Mouse (Mus musculus): Measurements from ENCODE around the gene Mylk. TPM values are rescaled to one million over a fixed set of nuclear protein-coding genes. Genes with fewer than 3 reads are reported as not detected.
"Not testable (repeated sequence)": the region's sequence is repeated elsewhere in the genome, so short reads cannot be mapped to it uniquely, and the experiment has no call there.

The Mylk gene
- polyA plus RNA-seq, 1 experiment from 2014 or later, result 4.1 TPM

DNA sequence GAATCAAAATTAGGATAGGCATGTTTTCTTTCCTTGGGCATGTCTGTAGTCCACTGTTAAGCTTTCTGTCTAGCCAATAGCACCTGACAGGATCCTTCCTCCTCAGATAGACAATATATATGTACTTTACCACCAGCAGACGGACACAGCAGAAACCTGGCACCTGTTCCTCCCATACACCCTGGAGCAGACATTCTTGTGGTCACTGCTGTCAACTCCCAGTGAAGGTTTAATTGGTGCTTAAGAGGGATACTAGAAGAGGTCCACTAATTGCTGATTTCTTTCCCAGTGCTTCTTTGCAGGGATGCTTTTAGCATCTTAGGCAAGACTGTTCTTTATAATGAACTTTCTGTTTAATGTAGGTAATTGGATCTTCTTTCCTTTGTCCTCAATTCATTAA is 37.4 kb downstream of the Mylk start:
- WGBS, result 49% methylated on average over 1 of the region's 1 CpGs
- no peaks in the 10 kb centered on the region for H3K36me3 ChIP-seq (replicated peaks)

GRCm38 (mm10) chr16:34783536-34783935 is 38.5 kb downstream of the Mylk start:
- no peaks in the 10 kb centered on the region for H3K36me3 ChIP-seq (replicated peaks)
- H3K4me2 ChIP-seq, result no peak overlapping the region
- H3K27me3 ChIP-seq (replicated peaks), result no peaks in the 10 kb centered on the region
- no peak overlapping the region for H3K27ac ChIP-seq
- no peaks in the 10 kb centered on the region for H3K4me1 ChIP-seq
- ATAC-seq (replicated peaks), result no peak
- 90% methylated on average over 5 of the region's 5 CpGs for WGBS
- no peak overlapping the region for H3K4me3 ChIP-seq
- H3K9ac ChIP-seq, result no peak overlapping the region
- no peaks in the 10 kb centered on the region; the same call in 1 of the 2 replicates for H3K9me3 ChIP-seq

More for the DNA sequence above, 37.4 kb downstream of the Mylk start:
- Histone ChIP-seq H3K4me2 (no peak overlapping the region), H3K9me3 (no peaks in the 10 kb centered on the region; the same call in 1 of the 2 replicates), H3K4me3 (no peak overlapping the region), H3K27me3 (replicated peaks) (no peaks in the 10 kb centered on the region), H3K27ac (no peak overlapping the region), H3K4me1 (no peaks in the 10 kb centered on the region), H3K9ac (no peak overlapping the region)
- no peak for ATAC-seq (replicated peaks)

DNA sequence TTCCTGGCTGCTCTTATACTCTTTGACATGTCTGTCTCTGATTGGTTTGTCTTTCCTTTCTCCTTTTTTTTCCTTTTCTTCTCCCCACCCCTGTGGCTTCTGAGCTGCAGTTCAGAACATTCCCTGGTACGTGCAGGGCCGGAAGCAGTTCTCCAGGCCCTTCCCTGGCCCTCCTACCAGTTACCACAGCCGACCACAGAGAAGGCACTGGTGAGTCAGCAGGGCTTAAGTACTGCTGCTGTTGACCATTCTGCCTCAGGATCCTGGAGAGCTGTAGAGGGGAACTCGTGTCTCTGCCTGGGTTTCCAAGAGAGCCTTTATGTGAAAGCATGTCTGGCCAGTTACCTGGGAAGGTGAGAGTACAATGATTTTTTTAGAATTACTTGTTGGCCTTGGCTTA is 39.7 kb downstream of the Mylk start:
- Histone ChIP-seq H3K9me3 (no peaks in the 10 kb centered on the region), H3K9ac (no peak overlapping the region), H3K27me3 (replicated peaks) (no peaks in the 10 kb centered on the region), H3K27ac (no peak overlapping the region), H3K4me3 (no peak overlapping the region), H3K4me1 (no peaks in the 10 kb centered on the region), H3K4me2 (no peak overlapping the region), H3K36me3 (replicated peaks) (no peaks in the 10 kb centered on the region)
- ATAC-seq (replicated peaks), result no peak
- 78% methylated on average over 4 of the region's 4 CpGs for WGBS

GRCm38 (mm10) chr16:34792555-34792954 is 47.5 kb downstream of the Mylk start:
- Histone ChIP-seq H3K36me3 (replicated peaks) (no peaks in the 10 kb centered on the region), H3K9ac (no peak overlapping the region), H3K4me1 (no peaks in the 10 kb centered on the region), H3K9me3 (no peaks in the 10 kb centered on the region), H3K27ac (no peak overlapping the region), H3K27me3 (replicated peaks) (no peaks in the 10 kb centered on the region), H3K4me2 (no peak overlapping the region), H3K4me3 (no peak overlapping the region)
- no peak for ATAC-seq (replicated peaks)
- 67% methylated on average over 1 of the region's 1 CpGs for WGBS

DNA sequence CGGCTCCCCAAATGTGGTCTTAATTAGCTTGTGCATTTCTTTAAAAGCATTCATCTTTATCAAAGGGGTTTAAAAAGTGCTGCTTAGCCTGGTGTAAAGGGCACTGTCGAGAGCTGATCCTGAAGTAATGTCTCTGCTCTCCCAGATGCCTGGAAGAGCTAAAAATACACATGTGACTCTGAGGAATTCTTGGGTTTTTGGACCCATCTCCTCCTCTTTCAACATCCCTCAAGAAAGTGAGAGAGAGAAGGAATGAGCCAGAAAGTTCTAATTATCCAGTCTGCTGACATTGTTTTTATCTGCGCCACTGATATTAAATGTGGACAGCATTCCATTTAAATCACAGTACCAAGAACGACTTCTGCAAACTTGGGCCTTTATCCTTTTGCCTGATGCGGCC is 48.0 kb downstream of the Mylk start:
- ATAC-seq (replicated peaks), result no peak
- Histone ChIP-seq H3K4me3 (no peak overlapping the region), H3K9me3 (no peaks in the 10 kb centered on the region), H3K27ac (no peak overlapping the region), H3K4me2 (no peak overlapping the region), H3K9ac (no peak overlapping the region), H3K36me3 (replicated peaks) (no peaks in the 10 kb centered on the region), H3K27me3 (replicated peaks) (no peaks in the 10 kb centered on the region), H3K4me1 (no peaks in the 10 kb centered on the region)
- 59% methylated on average over 5 of the region's 5 CpGs for WGBS

GRCm38 (mm10) chr16:34801222-34801621 is 56.2 kb downstream of the Mylk start:
- no peaks in the 10 kb centered on the region for H3K9me3 ChIP-seq
- 83% methylated on average over 5 of the region's 5 CpGs for WGBS
- no peak overlapping the region for H3K4me3 ChIP-seq

DNA sequence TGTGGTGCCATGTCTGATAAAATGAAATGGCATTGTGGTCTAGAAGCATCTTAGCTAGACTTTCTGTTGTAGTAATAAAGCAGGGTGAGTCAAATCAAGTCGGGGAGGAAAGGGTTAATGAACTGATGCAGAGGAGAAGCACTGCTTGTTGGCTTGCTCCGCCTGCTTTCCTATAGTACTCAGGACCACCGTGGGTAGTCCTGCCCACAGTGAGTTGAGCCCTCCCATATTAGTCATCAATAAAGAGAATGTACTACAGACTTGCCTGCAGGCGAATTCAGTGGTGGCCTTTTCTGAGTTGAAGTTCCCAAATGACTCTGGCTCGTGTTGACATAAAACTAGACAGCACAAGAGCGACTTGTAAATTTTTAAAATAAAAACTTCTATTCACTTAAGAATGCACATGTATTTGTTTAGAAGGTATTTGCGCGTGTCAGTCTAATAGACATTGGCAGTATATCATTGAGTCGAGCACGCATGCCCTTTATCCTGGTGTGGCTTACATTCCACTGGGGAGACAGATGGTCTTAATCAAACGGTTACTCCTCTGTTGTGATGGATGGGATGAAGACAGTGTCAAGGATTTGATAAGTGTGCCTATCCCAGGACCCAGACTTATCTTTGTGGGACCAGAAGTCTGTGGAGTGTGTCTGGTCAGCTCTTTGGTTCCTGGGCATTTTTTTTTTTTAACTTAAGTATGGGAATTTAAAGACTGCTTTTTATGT is 59.4 kb downstream of the Mylk start:
- ATAC-seq (replicated peaks), result no peak
- Histone ChIP-seq H3K4me2 (no peak overlapping the region), H3K27ac (no peak overlapping the region), H3K4me3 (no peak overlapping the region), H3K4me1 (peaks cover 15% of the 10 kb centered on the region; the same call in 1 of the 2 replicates), H3K36me3 (replicated peaks) (no peaks in the 10 kb centered on the region), H3K9ac (no peak overlapping the region), H3K27me3 (replicated peaks) (no peaks in the 10 kb centered on the region), H3K9me3 (no peaks in the 10 kb centered on the region)
- WGBS, result 62% methylated on average over 11 of the region's 11 CpGs

More at GRCm38 (mm10) chr16:34801222-34801621, 56.2 kb downstream of the Mylk start:
- Histone ChIP-seq H3K4me1 (no peaks in the 10 kb centered on the region), H3K36me3 (replicated peaks) (no peaks in the 10 kb centered on the region), H3K27ac (no peak overlapping the region), H3K27me3 (replicated peaks) (no peaks in the 10 kb centered on the region), H3K9ac (no peak overlapping the region), H3K4me2 (no peak overlapping the region)
- ATAC-seq (replicated peaks), result no peak

- no peaks in the 10 kb centered on the region for H3K27me3 ChIP-seq (replicated peaks)
- peak overlapping the region; percentile 25 for H3K4me2 ChIP-seq
- H3K9ac ChIP-seq, result no peak overlapping the region
- no peak overlapping the region for H3K27ac ChIP-seq
- no peaks in the 10 kb centered on the region for H3K9me3 ChIP-seq
- H3K36me3 ChIP-seq (replicated peaks), result no peaks in the 10 kb centered on the region
- no peak overlapping the region for H3K4me3 ChIP-seq
- H3K4me1 ChIP-seq, result peaks cover 15% of the 10 kb centered on the region; the same call in 1 of the 2 replicates
- ATAC-seq (replicated peaks), result peak; percentile 33; the same call in 1 of the 2 replicates
- 9% methylated on average over 16 of the region's 16 CpGs for WGBS
These were observed 62.1 kb downstream of the Mylk start for GRCm38 (mm10) chr16:34806883-34807767.

DNA sequence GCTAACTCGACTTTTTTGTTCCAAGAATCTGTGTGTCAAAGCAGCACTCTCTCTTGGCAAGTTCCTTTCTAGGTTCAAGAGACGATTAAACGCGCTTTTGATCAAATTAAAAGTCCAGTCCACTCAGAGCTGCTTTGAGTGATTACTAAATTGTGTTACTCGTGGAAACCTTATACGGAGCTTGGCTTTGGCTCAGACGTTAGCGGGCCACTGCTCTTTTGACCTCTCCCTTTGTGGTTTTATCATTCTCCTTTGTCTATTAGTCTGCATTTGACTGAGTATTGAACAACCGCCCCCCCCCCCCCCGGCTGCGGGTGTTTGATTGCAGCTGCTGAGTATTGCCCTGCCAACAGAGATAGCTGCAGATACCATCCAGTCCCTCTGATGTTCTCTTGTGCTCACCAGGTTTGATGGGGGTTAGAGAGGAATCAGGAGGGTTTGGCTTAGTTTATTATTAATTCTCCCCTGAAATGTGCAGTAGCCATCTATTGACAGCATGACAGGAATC is 62.8 kb downstream of the Mylk start:
- H3K4me1 ChIP-seq, result peaks cover 15% of the 10 kb centered on the region; the same call in 1 of the 2 replicates
- no peak overlapping the region for H3K27ac ChIP-seq
- H3K4me3 ChIP-seq, result no peak overlapping the region
- 2% methylated on average over 11 of the region's 11 CpGs for WGBS
- no peaks in the 10 kb centered on the region for H3K27me3 ChIP-seq (replicated peaks)
- H3K9ac ChIP-seq, result no peak overlapping the region
- H3K4me2 ChIP-seq, result 0 out of 2 replicates have a peak overlapping the region, but pooled peaks have one; percentile 25
- H3K9me3 ChIP-seq, result no peaks in the 10 kb centered on the region
- ATAC-seq (replicated peaks), result no peak
- no peaks in the 10 kb centered on the region for H3K36me3 ChIP-seq (replicated peaks)

GRCm38 (mm10) chr16:34812165-34812564 is 67.2 kb downstream of the Mylk start:
- Histone ChIP-seq H3K9me3 (no peaks in the 10 kb centered on the region), H3K27ac (no peak overlapping the region), H3K4me1 (peaks cover 12% of the 10 kb centered on the region; the same call in 1 of the 2 replicates), H3K27me3 (replicated peaks) (no peaks in the 10 kb centered on the region), H3K36me3 (replicated peaks) (no peaks in the 10 kb centered on the region), H3K4me2 (no peak overlapping the region), H3K4me3 (no peak overlapping the region), H3K9ac (no peak overlapping the region)
- ATAC-seq (replicated peaks), result no peak
- WGBS, result 42% methylated on average over 2 of the region's 2 CpGs

DNA sequence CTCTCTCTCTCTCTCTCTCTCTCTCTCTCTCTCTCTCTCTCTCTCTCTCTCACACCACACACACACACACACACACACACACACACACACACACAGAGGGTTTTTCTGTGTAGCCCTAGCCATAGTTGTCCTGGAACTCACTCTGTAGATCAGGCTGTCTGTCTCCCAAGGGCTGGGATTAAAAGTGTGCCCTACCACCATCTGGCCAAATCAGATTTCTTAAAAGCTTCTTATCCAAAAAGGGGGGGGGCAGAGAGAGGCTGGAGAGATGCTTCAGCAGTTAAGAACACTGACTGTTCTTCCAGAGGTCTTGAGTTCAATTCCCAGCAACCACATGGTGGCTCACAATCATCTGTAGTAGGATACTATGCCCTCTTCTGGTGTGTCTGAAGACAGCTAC is 68.2 kb downstream of the Mylk start:
- not testable (repeated sequence) for H3K4me2 ChIP-seq; H3K4me3 ChIP-seq; H3K27me3 ChIP-seq (replicated peaks); H3K9me3 ChIP-seq; H3K27ac ChIP-seq; ATAC-seq (replicated peaks); H3K9ac ChIP-seq; H3K4me1 ChIP-seq; H3K36me3 ChIP-seq (replicated peaks)

GRCm38 (mm10) chr16:34813570-34813969 is 68.6 kb downstream of the Mylk start:
- no peak for ATAC-seq (replicated peaks)
- Histone ChIP-seq H3K4me1 (no peaks in the 10 kb centered on the region), H3K4me2 (no peak overlapping the region), H3K27ac (no peak overlapping the region), H3K4me3 (no peak overlapping the region), H3K36me3 (replicated peaks) (no peaks in the 10 kb centered on the region), H3K9ac (no peak overlapping the region), H3K9me3 (no peaks in the 10 kb centered on the region), H3K27me3 (replicated peaks) (no peaks in the 10 kb centered on the region)
- 92% methylated on average over 3 of the region's 3 CpGs for WGBS

All from midbrain, embryonic 15.5 days (tissue).